Mouse (Mus musculus): Measurements from ENCODE around the gene Ttn. TPM values are rescaled to one million over a fixed set of nuclear protein-coding genes. Genes with fewer than 3 reads are reported as not detected.
A peak's percentile ranks its signal among the peaks of the same experiment; 100 is the strongest.

Gene Ttn
- total RNA-seq, 2 experiments from 2014 or later = 0.54 to 1.3 TPM

GRCm38 (mm10) chr2:76688162-76688561 is 294.2 kb downstream of the Ttn start:
- no peak for TF ChIP-seq CTCF (IDR thresholded peaks at IDR 0.05)
- intact Hi-C loops (cut with DNase I) = no loop called here
- no peak overlapping the region for H3K27ac ChIP-seq
- H3K4me3 ChIP-seq = no peak overlapping the region
- DNase-seq (ENCODE audit: extremely low spot score in 1 of 2, low spot score in 2 of 2) = no peak

GRCm38 (mm10) chr2:76687608-76688007 is 294.7 kb downstream of the Ttn start:
- DNase-seq (ENCODE audit: extremely low spot score in 1 of 2, low spot score in 2 of 2) = no peak
- no peak overlapping the region for H3K4me3 ChIP-seq
- intact Hi-C loops (cut with DNase I) = no loop called here
- no peak overlapping the region for H3K27ac ChIP-seq
- no peak for TF ChIP-seq CTCF (IDR thresholded peaks at IDR 0.05)

GRCm38 (mm10) chr2:76686986-76687385 is 295.4 kb downstream of the Ttn start:
- H3K4me3 ChIP-seq = no peak overlapping the region
- H3K27ac ChIP-seq = no peak overlapping the region
- no peak for DNase-seq (ENCODE audit: extremely low spot score in 1 of 2, low spot score in 2 of 2)
- TF ChIP-seq CTCF (IDR thresholded peaks at IDR 0.05) = no peak
- intact Hi-C loops (cut with DNase I) = no loop called here

GRCm38 (mm10) chr2:76682301-76682700 is 300.0 kb downstream of the Ttn start:
- intact Hi-C loops (cut with DNase I) = no loop called here
- no peak for TF ChIP-seq CTCF (IDR thresholded peaks at IDR 0.05)
- no peak for DNase-seq (ENCODE audit: extremely low spot score in 1 of 2, low spot score in 2 of 2)
- no peak overlapping the region for H3K4me3 ChIP-seq
- H3K27ac ChIP-seq = no peak overlapping the region

- intact Hi-C loops (cut with DNase I) = no loop called here
- Histone ChIP-seq H3K4me3 (peak overlapping the region; percentile 84), H3K27ac (no peak overlapping the region)
- DNase-seq (ENCODE audit: extremely low spot score in 1 of 2, low spot score in 2 of 2) = no peak
- TF ChIP-seq CTCF (IDR thresholded peaks at IDR 0.05) = no peak
Observed at GRCm38 (mm10) chr2:76676401-76677226, 305.7 kb downstream of the Ttn start.

- intact Hi-C loops (cut with DNase I) = no loop called here
- no peak overlapping the region for H3K27ac ChIP-seq
- no peak for TF ChIP-seq CTCF (IDR thresholded peaks at IDR 0.05)
- peak overlapping the region; percentile 84 for H3K4me3 ChIP-seq
- no peak for DNase-seq (ENCODE audit: extremely low spot score in 1 of 2, low spot score in 2 of 2)
Observed at GRCm38 (mm10) chr2:76675949-76676348, 306.4 kb downstream of the Ttn start.

- TF ChIP-seq CTCF (IDR thresholded peaks at IDR 0.05) = no peak
- H3K27ac ChIP-seq = peak overlapping the region; percentile 6; the same call in 1 of the 2 replicates
- peak overlapping the region; percentile 84 for H3K4me3 ChIP-seq
- DNase-seq (ENCODE audit: extremely low spot score in 1 of 2, low spot score in 2 of 2) = no peak
- intact Hi-C loops (cut with DNase I) = no loop called here
Observed at GRCm38 (mm10) chr2:76675451-76675850, 306.9 kb downstream of the Ttn start.

- Histone ChIP-seq H3K4me3 (peak within 1 kb of the TSS; percentile 84), H3K27ac (peak within 1 kb of the TSS; percentile 90)
- intact Hi-C loops (cut with DNase I) = no loop called here
- peak; percentile 87 for DNase-seq (ENCODE audit: extremely low spot score in 1 of 2, low spot score in 2 of 2)
- no peak for TF ChIP-seq CTCF (IDR thresholded peaks at IDR 0.05)
Observed at GRCm38 (mm10) chr2:76674725-76675427, 307.5 kb downstream of the Ttn start, which contains the start of gene Plekha3. Gene Plekha3, plus strand, starts transcription at chr2:76675281.

GRCm38 (mm10) chr2:76673472-76674081 is 308.8 kb downstream of the Ttn start:
- H3K27ac ChIP-seq = no peak overlapping the region
- intact Hi-C loops (cut with DNase I) = loop anchor here (1.0 kb wide), 1 partner anchor 25 kb away; the partner anchor contains the start of genes Pjvk and Prkra
- peak; percentile 36 for TF ChIP-seq CTCF (IDR thresholded peaks at IDR 0.05)
- no peak for DNase-seq (ENCODE audit: extremely low spot score in 1 of 2, low spot score in 2 of 2)
- peak overlapping the region; percentile 53 for H3K4me3 ChIP-seq

- no peak for TF ChIP-seq CTCF (IDR thresholded peaks at IDR 0.05)
- peak within 1 kb of the TSS; percentile 72 for H3K27ac ChIP-seq
- H3K4me3 ChIP-seq = peak within 1 kb of the TSS; percentile 53
- peak; percentile 84 to 89 for DNase-seq (ENCODE audit: extremely low spot score in 1 of 2, low spot score in 2 of 2)
- intact Hi-C loops (cut with DNase I) = loop anchor here (1.0 kb wide), 1 partner anchor 25 kb away; the partner anchor contains the start of genes Pjvk and Prkra
Observed at GRCm38 (mm10) chr2:76672966-76673392, 309.4 kb downstream of the Ttn start, which contains the start of gene Fkbp7. Gene Fkbp7, minus strand, starts transcription at chr2:76673116.

- intact Hi-C loops (cut with DNase I) = no loop called here
- peak overlapping the region; percentile 53 for H3K4me3 ChIP-seq
- H3K27ac ChIP-seq = peak overlapping the region; percentile 72
- TF ChIP-seq CTCF (IDR thresholded peaks at IDR 0.05) = no peak
- DNase-seq (ENCODE audit: extremely low spot score in 1 of 2, low spot score in 2 of 2) = no peak
Observed at GRCm38 (mm10) chr2:76672134-76672745, 310.1 kb downstream of the Ttn start.

Data from left cerebral cortex, adult 2 months (tissue).